Mouse (Mus musculus) liver, postnatal 0 days (tissue): ENCODE results near the gene Lrp1. TPM values are rescaled to one million over a fixed set of nuclear protein-coding genes. Genes with fewer than 3 reads are reported as not detected.
A peak's percentile ranks its signal among the peaks of the same experiment; 100 is the strongest.

Experiments used
- ATAC-seq: fragments of 200-750 bp; cut with Nextera tagmentation; 2 replicates; pipeline ENCODE4 v1.8.0; 2017; ENCODE audit warnings: mild to moderate bottlenecking, moderate library complexity
- DNase-seq: peaks from one replicate; pipeline ENCODE4 v3.0.0-alpha.2; 2016
- H3K27ac ChIP-seq: fragments of 300-500 bp; sonication (generic); 2 replicates; pipeline ENCODE4 v1.5.1; 2014; ENCODE audit warnings: antibody characterized with exemption, moderate library complexity, mild to moderate bottlenecking, low read depth
- H3K27me3 ChIP-seq: fragments of 300-500 bp; sonication (generic); 2 replicates; pipeline ENCODE4 v1.6.1; 2014; ENCODE audit warnings: low read length, control low read depth, mixed read lengths; ENCODE audit not compliant: insufficient read depth
- H3K36me3 ChIP-seq: fragments of 300-500 bp; sonication (generic); replicated peaks from 2 replicates; pipeline ENCODE4 v1.6.1; 2014; ENCODE audit warnings: mild to moderate bottlenecking, control low read depth, low read length, moderate library complexity, mixed read lengths; ENCODE audit not compliant: insufficient read depth
- H3K4me1 ChIP-seq: fragments of 300-500 bp; sonication (generic); 2 replicates; pipeline ENCODE4 v1.6.1; 2014; ENCODE audit warnings: antibody characterized with exemption, mild to moderate bottlenecking, control low read depth; ENCODE audit not compliant: insufficient read depth
- H3K4me2 ChIP-seq: fragments of 300-500 bp; sonication (generic); 2 replicates; pipeline ENCODE4 v1.6.1; 2014; ENCODE audit warnings: low read depth, mild to moderate bottlenecking, low read length, moderate library complexity, mixed read lengths
- H3K4me3 ChIP-seq: fragments of 300-500 bp; sonication (generic); 2 replicates; pipeline ENCODE4 v1.5.1; 2014; ENCODE audit warnings: low read depth, low read length
- H3K9ac ChIP-seq: fragments of 300-500 bp; sonication (generic); replicated peaks from 2 replicates; pipeline ENCODE4 v1.6.1; 2014; ENCODE audit warnings: mild to moderate bottlenecking, moderate library complexity
- H3K9me3 ChIP-seq: fragments of 300-500 bp; sonication (generic); 2 replicates; pipeline ENCODE4 v1.6.1; 2016; ENCODE audit warnings: mild to moderate bottlenecking, control low read depth, low read length, mixed read lengths
- CTCF ChIP-seq: sonication (generic); IDR thresholded peaks from 2 replicates; pipeline ENCODE4 v1.5.1; 2016; ENCODE audit warnings: antibody characterized with exemption, low read depth
- EP300 ChIP-seq: IDR thresholded peaks from 2 replicates; pipeline ENCODE4 v1.6.1; 2016; ENCODE audit warnings: antibody characterized with exemption, low read depth, mild to moderate bottlenecking
- WGBS: fragments of 180-500 bp; shearing (Covaris S2); extraction: QIAGEN DNeasy Blood & Tissue Kit; methylation state at CpG from one replicate; pipeline ENCODE4 v1.1.7; 2014; ENCODE audit not compliant: insufficient replicate concordance; 5-methylcytosine and 5-hydroxymethylcytosine counted together
- polyA plus RNA-seq: library from polyadenylated mRNA; unstranded; fragments of >200 nt; fragmentation: Nextera tagmentation; extraction: Ambion mirVana; gene quantifications from 2 replicates; pipeline ENCODE4 v1.2.1, GENCODE M21; 2015

Gene Lrp1
- polyA plus RNA-seq, 1 experiment from 2014 or later = 49.2 TPM

DNA sequence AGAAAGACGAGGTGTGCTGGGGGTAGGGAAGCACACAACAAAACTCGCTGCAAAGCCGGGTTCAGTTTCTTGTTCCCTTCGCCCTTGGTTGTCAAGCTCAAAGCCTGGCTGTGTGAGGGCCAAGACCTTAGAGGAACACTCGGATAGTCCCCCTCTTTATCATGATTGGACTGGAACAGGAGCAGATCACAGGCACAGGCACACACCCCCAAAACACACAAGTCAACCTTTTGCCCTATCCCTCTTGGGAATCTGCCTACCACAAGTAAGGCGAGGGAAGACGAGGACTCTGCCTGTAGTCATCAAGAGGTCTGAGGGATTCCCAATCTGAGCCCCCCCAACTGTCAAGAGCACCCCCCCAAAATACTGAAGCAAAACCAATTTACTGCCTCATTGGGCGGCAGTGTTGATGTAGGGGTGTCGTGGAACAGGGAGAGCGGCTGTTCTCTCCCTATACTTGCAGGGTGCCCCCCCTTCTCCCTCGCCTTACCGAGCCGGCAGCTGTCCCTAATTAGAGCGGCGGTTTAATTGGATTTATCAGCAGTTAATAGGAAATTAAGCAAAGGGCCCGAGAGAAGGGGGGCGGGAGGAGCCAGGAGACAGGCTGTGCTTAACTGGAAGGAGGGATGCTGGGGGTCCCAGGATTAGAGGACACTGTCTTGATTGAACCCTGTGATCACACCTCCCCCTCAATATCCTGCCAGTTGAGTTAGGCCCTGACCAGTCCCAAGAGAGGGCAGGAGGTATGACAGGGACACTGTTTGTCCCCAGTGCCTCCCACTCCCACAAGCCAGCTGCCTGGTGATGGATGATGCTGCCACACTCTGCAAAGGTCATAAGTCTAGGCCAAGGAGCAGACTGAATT is 110.9 kb downstream of the Lrp1 start:
- Histone ChIP-seq H3K9ac (no peak overlapping the region), H3K27me3 (peaks cover 68% of the 10 kb centered on the region), H3K9me3 (no peaks in the 10 kb centered on the region), H3K4me1 (peaks cover 37% of the 10 kb centered on the region), H3K36me3 (no peaks in the 10 kb centered on the region), H3K4me3 (no peak overlapping the region), H3K4me2 (no peak overlapping the region), H3K27ac (no peak overlapping the region)
- ATAC-seq (no peak), DNase-seq (no peak)
- 22% methylated on average over 16 of the region's 17 CpGs for WGBS
- TF ChIP-seq CTCF = no peak
- TF ChIP-seq EP300 = no peak

DNA sequence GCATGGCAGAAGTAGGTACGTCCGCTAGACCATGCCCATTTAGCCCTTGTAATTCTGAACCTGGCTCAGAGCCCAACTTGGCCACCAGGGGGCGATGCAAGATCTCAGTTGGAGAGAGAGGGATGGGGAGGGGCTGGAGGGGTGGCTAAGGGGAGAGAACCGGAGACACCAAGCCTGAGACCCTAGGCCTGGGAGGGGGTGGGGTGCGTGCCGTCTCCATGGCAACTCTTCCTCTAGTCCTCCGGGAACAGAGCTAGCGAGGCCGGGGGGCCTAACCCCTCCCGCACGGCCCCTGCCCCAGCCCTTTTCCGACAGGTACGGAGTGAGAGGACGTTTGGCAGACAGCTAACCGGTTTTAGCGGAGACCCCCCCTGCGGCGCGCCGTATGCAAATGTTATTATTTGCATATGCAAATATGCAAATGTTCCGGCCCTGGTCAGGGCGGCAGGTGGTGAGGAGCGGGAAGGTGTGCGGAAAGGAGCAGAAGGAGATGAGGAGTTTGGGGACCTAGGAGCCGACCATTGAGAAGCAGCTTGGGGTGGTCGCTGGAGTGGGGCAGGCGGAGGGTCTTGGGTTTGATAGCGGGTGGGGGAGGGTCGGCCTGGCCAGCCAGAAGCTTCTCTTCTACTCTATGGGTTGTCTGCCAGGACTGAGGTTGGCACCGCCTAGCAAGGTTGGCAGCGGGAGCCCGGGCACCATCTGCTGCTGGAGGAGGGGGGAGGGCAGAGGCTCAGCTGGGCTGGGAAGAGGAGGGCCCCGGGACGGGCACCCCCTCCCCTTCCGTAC is 111.7 kb downstream of the Lrp1 start:
- TF ChIP-seq EP300 (no peak), CTCF (peak; percentile 92)
- Histone ChIP-seq H3K27me3 (peaks cover 62% of the 10 kb centered on the region), H3K27ac (no peak overlapping the region), H3K4me3 (peak overlapping the region; percentile 42), H3K36me3 (no peaks in the 10 kb centered on the region), H3K4me2 (peak overlapping the region; percentile 69), H3K9me3 (no peaks in the 10 kb centered on the region), H3K9ac (no peak overlapping the region), H3K4me1 (peaks cover 28% of the 10 kb centered on the region)
- peak; percentile 89 for DNase-seq
- ATAC-seq = peak; percentile 26; the same call in 1 of the 2 replicates
- 2% methylated on average over 35 of the region's 35 CpGs for WGBS

DNA sequence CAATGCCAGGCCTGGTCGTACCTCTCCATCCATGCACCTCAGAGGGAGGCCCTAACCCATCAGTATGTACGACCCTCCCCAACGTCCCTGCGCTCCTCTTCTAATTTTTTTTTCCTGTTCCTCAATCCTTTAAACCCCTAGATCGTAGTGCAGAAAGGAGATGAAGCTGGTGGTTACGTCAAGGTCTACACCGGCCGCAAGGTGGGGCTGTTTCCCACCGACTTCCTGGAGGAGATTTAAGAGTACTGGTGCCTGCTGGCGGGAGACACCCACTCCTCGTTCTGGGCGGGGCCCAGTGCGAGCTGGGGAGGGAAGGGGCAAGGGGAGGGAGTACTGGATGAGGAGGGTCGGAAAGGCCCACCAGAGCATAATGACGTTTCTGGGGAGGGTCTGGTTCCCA is 112.7 kb downstream of the Lrp1 start:
- WGBS = 4% methylated on average over 15 of the region's 15 CpGs
- TF ChIP-seq CTCF (peak; percentile 83), EP300 (no peak)
- peak; percentile 88 for DNase-seq
- H3K4me3 ChIP-seq = no peak overlapping the region
- no peak overlapping the region for H3K27ac ChIP-seq
- peak overlapping the region; percentile 69 for H3K4me2 ChIP-seq
- H3K36me3 ChIP-seq = no peaks in the 10 kb centered on the region
- no peaks in the 10 kb centered on the region for H3K9me3 ChIP-seq
- peaks cover 19% of the 10 kb centered on the region for H3K4me1 ChIP-seq
- no peak for ATAC-seq
- H3K27me3 ChIP-seq = peaks cover 51% of the 10 kb centered on the region
- no peak overlapping the region for H3K9ac ChIP-seq

DNA sequence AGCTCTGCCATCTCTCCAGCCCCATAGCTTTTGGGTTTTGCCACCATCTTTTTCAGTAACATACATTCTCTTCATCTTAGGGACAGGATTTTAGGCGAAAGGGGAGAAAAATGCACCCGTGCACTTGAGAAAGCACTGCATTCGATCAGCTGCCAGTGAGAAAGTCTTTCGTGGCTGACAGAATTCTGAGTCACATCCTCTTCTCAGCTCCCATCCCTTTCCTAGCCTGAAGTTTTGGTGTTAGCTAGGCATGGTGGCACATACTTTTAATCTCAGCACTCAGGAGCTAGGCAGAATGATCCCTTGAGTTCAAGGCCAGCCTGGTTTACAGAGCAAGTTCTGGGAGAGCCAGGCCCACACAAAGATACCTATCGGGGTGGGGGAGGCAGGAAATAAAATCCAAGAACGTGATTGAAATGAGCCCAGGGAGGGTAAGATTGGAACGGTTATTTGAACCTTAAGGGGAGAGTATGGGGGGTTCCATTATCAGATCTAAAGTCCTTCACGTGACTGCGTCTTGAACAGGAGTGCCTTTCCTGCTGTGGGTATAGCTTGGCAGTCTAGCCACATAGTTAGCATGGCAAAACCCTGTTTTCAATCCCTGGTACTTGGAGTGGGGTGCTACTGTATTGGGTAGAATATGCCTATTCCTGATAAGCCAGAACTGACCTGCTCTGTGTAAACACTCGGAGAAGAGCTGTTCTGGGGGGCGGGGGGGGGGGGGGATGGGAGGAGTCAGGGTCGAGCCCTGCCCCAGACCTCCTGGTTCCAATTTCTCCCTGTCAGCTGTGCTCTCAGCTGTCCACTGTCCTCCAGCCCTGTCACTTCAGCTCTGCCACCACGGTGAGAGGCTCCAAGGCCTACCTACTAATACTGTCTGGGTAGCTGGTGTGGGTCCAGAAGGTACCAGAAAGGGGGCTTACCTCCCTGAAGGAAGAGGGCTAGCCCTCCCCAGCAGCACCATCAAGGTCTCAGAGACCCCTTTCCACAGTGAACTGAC is 119.8 kb downstream of the Lrp1 start, which contains the start of gene Stac3:
TSS of gene Stac3 (plus strand) at position 793 of the 1,000 bp plus-strand sequence.
- ATAC-seq (no peak), DNase-seq (no peak)
- TF ChIP-seq EP300 = no peak
- no peak for TF ChIP-seq CTCF
- 66% methylated on average over 13 of the region's 13 CpGs for WGBS
- Histone ChIP-seq H3K27ac (no peak within 1 kb of the TSS), H3K4me3 (no peak within 1 kb of the TSS), H3K4me2 (no peak within 1 kb of the TSS), H3K9me3 (no peaks in the 10 kb centered on the region), H3K27me3 (no peaks in the 10 kb centered on the region), H3K4me1 (no peaks in the 10 kb centered on the region), H3K36me3 (peaks cover 34% of the 10 kb centered on the region), H3K9ac (no peak within 1 kb of the TSS)

DNA sequence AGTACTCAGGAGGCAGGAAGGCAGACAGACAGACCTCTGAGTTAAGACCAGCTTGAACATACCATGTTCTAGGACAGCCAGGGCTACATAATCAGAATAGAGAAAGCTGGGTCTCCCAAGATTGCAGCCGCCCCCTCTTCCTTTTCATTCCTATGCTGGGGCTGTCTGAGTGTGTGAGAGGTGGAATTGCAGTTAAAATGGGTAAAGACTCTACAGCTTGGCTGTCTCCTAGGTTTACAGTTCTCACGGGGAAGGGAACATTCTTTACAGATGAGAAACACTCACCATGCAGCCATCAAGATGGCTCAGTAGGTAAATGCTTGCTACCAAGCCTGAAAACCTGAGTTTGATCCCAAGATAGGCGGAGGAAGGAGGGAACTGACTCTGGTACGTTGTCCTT is 120.9 kb downstream of the Lrp1 start:
- no peak for DNase-seq

More for the DNA sequence above, 120.9 kb downstream of the Lrp1 start:
- no peak overlapping the region for H3K9ac ChIP-seq
- no peaks in the 10 kb centered on the region for H3K27me3 ChIP-seq
- WGBS = 79% methylated on average over 4 of the region's 4 CpGs
- TF ChIP-seq CTCF = no peak
- no peak for TF ChIP-seq EP300
- no peak overlapping the region for H3K27ac ChIP-seq
- H3K4me3 ChIP-seq = no peak overlapping the region
- no peak overlapping the region for H3K4me2 ChIP-seq
- no peak for ATAC-seq
- no peaks in the 10 kb centered on the region for H3K9me3 ChIP-seq
- H3K4me1 ChIP-seq = no peaks in the 10 kb centered on the region
- peaks cover 43% of the 10 kb centered on the region for H3K36me3 ChIP-seq
